Mouse (Mus musculus) kidney, postnatal 10 days (tissue): Measurements from ENCODE around the gene Ildr2.

Experiments used
- DNase-seq: peaks from one replicate; pipeline ENCODE4 v3.0.0; 2021; ENCODE audit warnings: mixed read lengths

Ildr2 gene

GRCm38 (mm10) chr1:166284390-166284789 is 30.5 kb downstream of the Ildr2 start:
- DNase-seq = no peak

- DNase-seq = no peak
Measured at GRCm38 (mm10) chr1:166286231-166286630, 32.3 kb downstream of the Ildr2 start.

- no peak for DNase-seq
Measured at GRCm38 (mm10) chr1:166290562-166290961, 36.6 kb downstream of the Ildr2 start.

GRCm38 (mm10) chr1:166293086-166293485 is 39.1 kb downstream of the Ildr2 start:
- DNase-seq = no peak

GRCm38 (mm10) chr1:166295548-166295947 is 41.6 kb downstream of the Ildr2 start:
- no peak for DNase-seq

- DNase-seq = peak; percentile 36
Measured at GRCm38 (mm10) chr1:166296371-166296770, 42.4 kb downstream of the Ildr2 start.

GRCm38 (mm10) chr1:166296971-166297370 is 43.0 kb downstream of the Ildr2 start:
- DNase-seq = no peak

GRCm38 (mm10) chr1:166297499-166298111 is 43.7 kb downstream of the Ildr2 start:
- no peak for DNase-seq

- no peak for DNase-seq
Measured at GRCm38 (mm10) chr1:166298884-166299283, 44.9 kb downstream of the Ildr2 start.

- DNase-seq = no peak
Measured at GRCm38 (mm10) chr1:166299821-166300220, 45.9 kb downstream of the Ildr2 start.

GRCm38 (mm10) chr1:166300526-166300925 is 46.6 kb downstream of the Ildr2 start:
- DNase-seq = no peak

GRCm38 (mm10) chr1:166304352-166305240 is 50.7 kb downstream of the Ildr2 start:
- no peak for DNase-seq

GRCm38 (mm10) chr1:166308471-166308850 is 54.5 kb downstream of the Ildr2 start:
- no peak for DNase-seq

GRCm38 (mm10) chr1:166308851-166309715 is 55.1 kb downstream of the Ildr2 start:
- DNase-seq = peak; percentile 37

GRCm38 (mm10) chr1:166311151-166311550 is 57.2 kb downstream of the Ildr2 start:
- DNase-seq = no peak

GRCm38 (mm10) chr1:166313637-166314036 is 59.7 kb downstream of the Ildr2 start:
- no peak for DNase-seq

- no peak for DNase-seq
Measured at GRCm38 (mm10) chr1:166315706-166316105, 61.8 kb downstream of the Ildr2 start.

- DNase-seq = peak; percentile 75
Measured at GRCm38 (mm10) chr1:166319132-166319698, 65.3 kb downstream of the Ildr2 start.

GRCm38 (mm10) chr1:166326421-166326820 is 72.5 kb downstream of the Ildr2 start:
- no peak for DNase-seq

- no peak for DNase-seq
Measured at GRCm38 (mm10) chr1:166330752-166331151, 76.8 kb downstream of the Ildr2 start.

GRCm38 (mm10) chr1:166339110-166339509 is 85.2 kb downstream of the Ildr2 start:
- no peak for DNase-seq

- no peak for DNase-seq
Measured at GRCm38 (mm10) chr1:166342060-166342459, 88.1 kb downstream of the Ildr2 start.

GRCm38 (mm10) chr1:166342539-166342938 is 88.6 kb downstream of the Ildr2 start:
- no peak for DNase-seq
